Mouse (Mus musculus): ENCODE data around the gene 1700012A03Rik.

1700012A03Rik gene

GRCm38 (mm10) chr6:32049951-32050345 lies at the start of gene 1700012A03Rik:
Gene 1700012A03Rik (plus strand): TSS chr6:32050246.
- DNase-seq (ENCODE audit: low read depth, low spot score) = no peak

GRCm38 (mm10) chr6:32004228-32004627 lies 45.8 kb upstream of the 1700012A03Rik start:
- DNase-seq (ENCODE audit: low read depth, low spot score) = no peak

GRCm38 (mm10) chr6:32005914-32006313 lies 44.1 kb upstream of the 1700012A03Rik start:
- DNase-seq (ENCODE audit: low read depth, low spot score) = no peak

GRCm38 (mm10) chr6:32006382-32006781 lies 43.7 kb upstream of the 1700012A03Rik start:
- DNase-seq (ENCODE audit: low read depth, low spot score) = no peak

GRCm38 (mm10) chr6:32007336-32007735 lies 42.7 kb upstream of the 1700012A03Rik start:
- DNase-seq (ENCODE audit: low read depth, low spot score) = no peak

GRCm38 (mm10) chr6:32016841-32017240 lies 33.2 kb upstream of the 1700012A03Rik start:
- DNase-seq (ENCODE audit: low read depth, low spot score) = no peak

GRCm38 (mm10) chr6:32017406-32018104 lies 32.5 kb upstream of the 1700012A03Rik start:
- no peak for DNase-seq (ENCODE audit: low read depth, low spot score)

- no peak for DNase-seq (ENCODE audit: low read depth, low spot score)
Observed at GRCm38 (mm10) chr6:32018105-32018446, 32.0 kb upstream of the 1700012A03Rik start.

GRCm38 (mm10) chr6:32021853-32022536 lies 28.1 kb upstream of the 1700012A03Rik start:
- no peak for DNase-seq (ENCODE audit: low read depth, low spot score)

GRCm38 (mm10) chr6:32022537-32022869 lies 27.5 kb upstream of the 1700012A03Rik start:
- no peak for DNase-seq (ENCODE audit: low read depth, low spot score)

- DNase-seq (ENCODE audit: low read depth, low spot score) = no peak
Observed at GRCm38 (mm10) chr6:32028228-32029009, 21.6 kb upstream of the 1700012A03Rik start.

- no peak for DNase-seq (ENCODE audit: low read depth, low spot score)
Observed at GRCm38 (mm10) chr6:32034226-32034625, 15.8 kb upstream of the 1700012A03Rik start.

GRCm38 (mm10) chr6:32045344-32045743 lies 4.7 kb upstream of the 1700012A03Rik start:
- DNase-seq (ENCODE audit: low read depth, low spot score) = no peak

- DNase-seq (ENCODE audit: low read depth, low spot score) = no peak
Observed at GRCm38 (mm10) chr6:32049256-32049950, 643 bp upstream of the 1700012A03Rik start.

GRCm38 (mm10) chr6:32052135-32052915 lies 2.3 kb downstream of the 1700012A03Rik start:
- no peak for DNase-seq (ENCODE audit: low read depth, low spot score)

GRCm38 (mm10) chr6:32056525-32056924 lies 6.5 kb downstream of the 1700012A03Rik start:
- no peak for DNase-seq (ENCODE audit: low read depth, low spot score)

- no peak for DNase-seq (ENCODE audit: low read depth, low spot score)
Observed at GRCm38 (mm10) chr6:32058571-32058970, 8.5 kb downstream of the 1700012A03Rik start.

- no peak for DNase-seq (ENCODE audit: low read depth, low spot score)
Observed at GRCm38 (mm10) chr6:32060641-32061040, 10.6 kb downstream of the 1700012A03Rik start.

GRCm38 (mm10) chr6:32061266-32061665 lies 11.2 kb downstream of the 1700012A03Rik start:
- no peak for DNase-seq (ENCODE audit: low read depth, low spot score)

- DNase-seq (ENCODE audit: low read depth, low spot score) = no peak
Observed at GRCm38 (mm10) chr6:32065789-32066510, 15.9 kb downstream of the 1700012A03Rik start.

Measured in CD4-positive, CD25-positive, alpha-beta regulatory T cell, adult 2 months (primary cell).